Mouse (Mus musculus): ENCODE measurements around the gene Krtap13.
"Not testable (repeated sequence)": the region's sequence is repeated elsewhere in the genome, so short reads cannot be mapped to it uniquely, and the experiment has no call there.

Krtap13 gene

DNA sequence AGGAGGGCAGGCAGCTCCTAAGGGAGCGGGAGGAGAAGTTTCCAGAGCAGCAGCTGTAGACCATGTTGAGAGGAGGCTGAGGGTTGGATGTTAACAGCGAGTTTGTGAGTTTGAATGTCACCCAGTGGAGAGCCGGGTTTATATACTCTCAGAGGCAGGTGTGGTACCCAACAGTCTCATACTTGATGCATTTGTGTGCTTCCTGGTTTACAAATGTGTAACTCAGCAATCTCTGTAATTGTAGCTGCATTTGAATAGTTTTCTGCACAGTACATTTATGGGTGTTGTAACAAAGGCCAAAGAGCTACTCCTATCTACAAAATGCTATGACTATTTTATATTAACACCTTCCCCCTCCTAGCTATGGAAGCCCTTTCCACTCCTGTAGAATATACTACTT is at the start of gene Krtap13:
Gene Krtap13 (minus strand): TSS at position 101 of the 400 bp plus-strand sequence.
- not testable (repeated sequence) for DNase-seq (ENCODE audit: low spot score in 2 of 2)

- DNase-seq (ENCODE audit: low spot score in 2 of 2), result no peak
Measured at GRCm38 (mm10) chr16:88786786-88787185, 35.4 kb upstream of the Krtap13 start.

GRCm38 (mm10) chr16:88777596-88777995 is 26.2 kb upstream of the Krtap13 start, which contains the start of gene Gm5965:
TSS of gene Gm5965 (plus strand) at chr16:88777896.
- no peak for DNase-seq (ENCODE audit: low spot score in 2 of 2)

- no peak for DNase-seq (ENCODE audit: low spot score in 2 of 2)
Measured at GRCm38 (mm10) chr16:88774106-88774505, 22.7 kb upstream of the Krtap13 start, which contains the start of gene 2310057N15Rik. TSS of gene 2310057N15Rik (minus strand) at chr16:88774206.

GRCm38 (mm10) chr16:88758547-88758946 is 7.1 kb upstream of the Krtap13 start, which contains the start of gene 2310034C09Rik:
TSS of gene 2310034C09Rik (plus strand) at chr16:88758847.
- DNase-seq (ENCODE audit: low spot score in 2 of 2), result not testable (repeated sequence)

GRCm38 (mm10) chr16:88747943-88748342 is 3.5 kb downstream of the Krtap13 start:
- no peak for DNase-seq (ENCODE audit: low spot score in 2 of 2)

GRCm38 (mm10) chr16:88744750-88745340 is 6.6 kb downstream of the Krtap13 start:
- DNase-seq (ENCODE audit: low spot score in 2 of 2), result no peak

DNA sequence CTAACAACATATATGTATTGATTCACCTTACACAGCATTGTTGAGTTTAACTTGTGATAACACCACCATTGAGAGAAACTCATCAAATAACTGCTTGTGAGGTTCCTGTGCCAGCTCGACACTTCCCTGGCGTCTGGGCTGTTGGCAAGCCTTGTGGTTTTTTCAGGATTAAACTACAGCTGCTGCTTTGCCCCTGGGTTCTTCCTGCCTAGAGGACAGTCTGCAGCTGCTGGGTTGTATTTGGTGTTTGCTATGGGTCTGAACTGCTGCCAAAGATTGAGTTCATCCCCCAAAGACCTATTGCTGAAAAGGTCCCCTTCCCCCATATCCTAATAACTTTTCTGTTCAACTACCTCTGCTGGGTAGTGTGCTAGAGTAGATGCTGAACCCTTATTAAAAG is 16.0 kb downstream of the Krtap13 start:
- no peak for DNase-seq (ENCODE audit: low spot score in 2 of 2)

DNA sequence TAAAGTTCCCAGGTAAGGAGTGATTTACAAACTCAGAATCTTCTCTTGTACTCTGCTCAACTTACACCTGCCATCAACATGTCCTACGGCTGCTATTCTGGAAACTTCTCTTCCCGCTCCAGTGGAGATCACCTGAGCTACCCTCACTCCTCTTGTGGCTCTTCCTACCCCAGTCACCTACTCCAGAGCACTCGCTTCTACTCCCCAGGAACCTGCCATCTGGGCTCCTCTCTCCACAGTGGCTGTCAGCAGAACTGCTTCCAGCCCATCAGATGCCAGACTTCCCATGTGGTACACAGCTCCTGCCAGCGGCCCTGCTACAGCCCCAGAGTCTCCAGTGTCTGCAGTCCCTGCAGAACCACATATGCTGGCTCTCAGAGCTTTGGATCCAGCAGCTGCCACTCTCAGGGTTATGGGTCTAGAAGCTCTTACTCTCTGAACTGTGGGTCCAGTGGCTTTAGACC is 22.6 kb downstream of the Krtap13 start, which contains the start of gene Krtap13-1:
Gene Krtap13-1 (plus strand): TSS at position 51 of the 464 bp plus-strand sequence.
- no peak for DNase-seq (ENCODE audit: low spot score in 2 of 2)

- DNase-seq (ENCODE audit: low spot score in 2 of 2), result no peak
Measured at GRCm38 (mm10) chr16:88720031-88720430, 31.4 kb downstream of the Krtap13 start.

- DNase-seq (ENCODE audit: low spot score in 2 of 2), result no peak
Measured at GRCm38 (mm10) chr16:88716549-88716948, 34.9 kb downstream of the Krtap13 start.

DNA sequence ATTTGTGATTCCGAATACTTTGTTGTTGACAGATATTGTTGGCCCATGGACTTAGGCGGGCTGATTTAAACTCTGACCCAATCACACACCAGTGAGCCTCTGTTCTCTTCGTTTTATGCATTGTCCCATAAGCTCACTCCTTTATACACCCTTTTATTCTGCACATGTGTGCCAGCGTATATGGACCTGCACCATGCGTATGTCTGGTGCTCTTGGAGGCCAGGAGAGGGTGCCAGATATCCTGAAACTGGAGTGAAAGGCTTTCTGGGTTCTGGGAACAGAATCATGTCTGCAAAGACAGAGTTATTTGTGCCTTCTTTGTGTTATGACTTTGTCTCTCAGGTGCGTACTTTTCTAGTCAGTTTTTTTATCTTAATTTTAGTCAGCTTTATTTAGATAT is 40.2 kb downstream of the Krtap13 start:
- no peak for DNase-seq (ENCODE audit: low spot score in 2 of 2)

DNA sequence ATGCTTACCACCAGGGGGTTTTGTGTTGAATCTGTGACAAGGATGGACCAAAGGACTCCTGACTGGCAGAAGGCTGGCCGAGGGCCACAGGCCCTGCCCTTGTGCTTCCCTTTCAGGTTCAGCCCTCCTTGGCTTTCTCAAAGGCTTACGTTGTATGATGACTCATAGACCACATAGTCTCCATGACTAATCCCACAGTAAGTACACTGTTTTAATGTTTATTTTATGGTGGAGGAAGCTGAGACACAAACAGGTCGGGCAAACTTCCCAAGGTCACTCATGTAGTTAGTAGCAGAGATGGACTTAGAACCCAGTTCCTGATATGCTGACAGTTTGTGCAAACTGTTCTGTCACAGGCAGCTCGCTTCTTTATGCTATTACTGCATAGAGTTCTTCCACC is 40.7 kb downstream of the Krtap13 start:
- no peak for DNase-seq (ENCODE audit: low spot score in 2 of 2)

- no peak for DNase-seq (ENCODE audit: low spot score in 2 of 2)
Measured at GRCm38 (mm10) chr16:88707496-88708012, 43.9 kb downstream of the Krtap13 start, which contains the start of gene 2310061N02Rik. TSS of gene 2310061N02Rik (minus strand) at chr16:88707962.

GRCm38 (mm10) chr16:88701072-88701864 is 50.2 kb downstream of the Krtap13 start:
- peak; percentile 73 to 75 for DNase-seq (ENCODE audit: low spot score in 2 of 2)
